Mouse (Mus musculus) MEL-GATA-1-ER (cell line): ENCODE measurements at regions not wholly inside any gene's neighbourhood (a gene's known extent, or its start where the extent isn't known, plus 50 kb on each side); places are given as distances from the start of the nearest gene placed in this dataset.

Experiments used
- DNase-seq: peaks from one replicate; pipeline ENCODE4 v3.0.0-alpha.2; 2012; ENCODE audit warnings: low read depth; ENCODE audit errors: extremely low read depth

GRCm38 (mm10) chr4:31392932-31393632 lies 570.8 kb upstream of the Map3k7 start:
- no peak for DNase-seq

- no peak for DNase-seq
Measured at GRCm38 (mm10) chr4:31395538-31395937, 568.4 kb upstream of the Map3k7 start.

- DNase-seq = no peak
Measured at GRCm38 (mm10) chr4:31403976-31404375, 559.9 kb upstream of the Map3k7 start.

GRCm38 (mm10) chr4:31404840-31405714 lies 558.8 kb upstream of the Map3k7 start:
- no peak for DNase-seq

- no peak for DNase-seq
Measured at GRCm38 (mm10) chr4:31410157-31410556, 553.7 kb upstream of the Map3k7 start.

GRCm38 (mm10) chr4:31411770-31412525 lies 551.9 kb upstream of the Map3k7 start:
- no peak for DNase-seq

- DNase-seq = no peak
Measured at GRCm38 (mm10) chr4:31417161-31417560, 546.7 kb upstream of the Map3k7 start.

- peak; percentile 2 for DNase-seq
Measured at GRCm38 (mm10) chr4:31419240-31419639, 544.7 kb upstream of the Map3k7 start.

GRCm38 (mm10) chr4:31420167-31420566 lies 543.7 kb upstream of the Map3k7 start:
- no peak for DNase-seq

GRCm38 (mm10) chr4:31421386-31421785 lies 542.5 kb upstream of the Map3k7 start:
- DNase-seq = no peak

- no peak for DNase-seq
Measured at GRCm38 (mm10) chr4:31425135-31425534, 538.8 kb upstream of the Map3k7 start.

- no peak for DNase-seq
Measured at GRCm38 (mm10) chr4:31425716-31426115, 538.2 kb upstream of the Map3k7 start.

- DNase-seq = no peak
Measured at GRCm38 (mm10) chr4:31426169-31427030, 537.5 kb upstream of the Map3k7 start.

- no peak for DNase-seq
Measured at GRCm38 (mm10) chr4:31433943-31434342, 530.0 kb upstream of the Map3k7 start.

- no peak for DNase-seq
Measured at GRCm38 (mm10) chr4:31454898-31455297, 509.0 kb upstream of the Map3k7 start.

- no peak for DNase-seq
Measured at GRCm38 (mm10) chr4:31455466-31455865, 508.4 kb upstream of the Map3k7 start.

GRCm38 (mm10) chr4:31462456-31462855 lies 501.4 kb upstream of the Map3k7 start:
- DNase-seq = no peak

GRCm38 (mm10) chr4:31463130-31463698 lies 500.7 kb upstream of the Map3k7 start:
- no peak for DNase-seq

GRCm38 (mm10) chr4:31468306-31468705 lies 495.6 kb upstream of the Map3k7 start:
- no peak for DNase-seq

GRCm38 (mm10) chr4:31469803-31470202 lies 494.1 kb upstream of the Map3k7 start:
- no peak for DNase-seq

- no peak for DNase-seq
Measured at GRCm38 (mm10) chr4:31492535-31492934, 471.4 kb upstream of the Map3k7 start.
